Mouse (Mus musculus) lung, postnatal 14 days (tissue): Measurements from ENCODE around the gene Commd9.

Source experiments
- DNase-seq: peaks from one replicate; pipeline ENCODE4 v3.0.0; 2021

The Commd9 gene

DNA sequence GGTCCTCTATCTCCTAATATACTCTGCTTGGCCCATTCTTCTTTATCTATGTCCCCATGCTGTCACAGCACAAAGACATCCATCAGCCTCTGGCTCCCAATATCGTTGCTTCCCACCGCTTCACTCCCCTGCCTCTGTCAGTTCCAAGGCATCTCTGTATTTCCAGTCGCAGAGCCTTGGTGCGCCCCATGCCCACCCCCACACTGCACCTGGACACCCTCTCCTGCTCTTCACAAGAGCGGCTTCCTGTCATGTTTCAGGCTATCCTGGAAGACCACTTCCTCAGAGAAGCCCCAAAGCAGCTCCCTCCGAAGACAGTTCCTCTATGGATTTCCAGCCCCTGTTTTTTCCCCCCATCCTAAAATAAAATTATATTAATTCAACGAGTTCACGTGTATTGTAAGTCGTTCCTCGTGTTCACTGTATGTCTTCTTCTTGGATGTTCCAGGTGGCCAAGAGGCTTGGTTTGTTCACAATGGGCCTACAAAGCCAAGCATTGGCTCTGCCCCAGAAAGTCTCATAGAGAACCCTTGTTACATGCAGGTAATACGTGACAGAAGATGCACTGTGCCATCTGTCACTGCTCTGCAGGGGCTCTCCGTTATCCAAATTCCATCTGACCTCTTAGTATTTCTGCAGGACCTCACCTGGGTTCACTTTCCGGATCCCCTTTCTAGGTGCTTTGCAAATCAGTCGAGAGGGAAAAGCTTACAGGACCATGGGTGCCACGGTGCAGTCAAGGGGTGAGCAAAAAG lies 23.5 kb downstream of the Commd9 start:
- no peak for DNase-seq

GRCm38 (mm10) chr2:101918518-101918917 lies 32.5 kb downstream of the Commd9 start:
- DNase-seq, result no peak

GRCm38 (mm10) chr2:101920136-101920554 lies 34.1 kb downstream of the Commd9 start:
- no peak for DNase-seq

DNA sequence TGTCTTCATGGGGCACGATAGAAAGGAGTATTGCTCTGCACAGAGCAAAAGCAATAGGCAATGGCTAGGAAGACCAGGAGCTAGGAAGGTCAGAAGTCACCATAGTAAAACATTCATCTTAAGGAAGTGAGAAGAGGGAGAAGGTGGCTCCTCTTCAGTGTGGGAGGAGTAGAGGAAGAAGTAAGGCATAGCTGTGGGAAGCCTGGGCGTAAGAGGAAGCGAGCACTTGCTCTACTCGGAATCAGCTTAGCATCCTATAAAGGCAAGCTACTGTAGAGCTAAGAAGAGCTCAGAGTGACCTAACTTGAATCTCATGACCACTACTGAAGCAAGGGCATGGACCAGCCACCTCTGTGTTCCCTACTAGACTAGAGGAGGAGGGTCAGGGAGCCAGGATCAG lies 36.3 kb downstream of the Commd9 start:
- DNase-seq, result no peak

- peak; percentile 13 for DNase-seq
Measured at GRCm38 (mm10) chr2:101923181-101923580, 37.1 kb downstream of the Commd9 start.

DNA sequence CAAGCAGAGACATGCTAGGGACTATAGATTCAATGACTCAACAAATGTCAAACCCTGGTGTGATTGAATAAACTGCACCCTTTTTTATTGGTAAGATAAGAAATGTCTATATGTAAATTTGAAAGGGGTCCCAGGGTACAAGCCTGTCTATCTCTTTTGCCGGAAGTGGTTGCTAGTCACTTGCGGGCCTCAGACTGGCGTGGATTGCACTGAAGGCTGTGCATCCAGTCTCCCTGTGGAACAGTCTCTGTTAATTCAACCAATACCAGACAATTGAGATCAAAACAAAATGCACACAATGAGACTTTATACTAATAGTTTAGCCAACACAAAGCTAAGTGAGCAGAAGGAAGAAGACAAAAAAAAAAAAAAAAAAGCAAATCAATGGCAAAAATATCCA lies 39.1 kb downstream of the Commd9 start:
- DNase-seq, result no peak

- no peak for DNase-seq
Measured at GRCm38 (mm10) chr2:101925591-101926188, 39.6 kb downstream of the Commd9 start.

GRCm38 (mm10) chr2:101932169-101932936 lies 46.3 kb downstream of the Commd9 start:
- no peak for DNase-seq

- no peak for DNase-seq
Measured at GRCm38 (mm10) chr2:101933301-101933700, 47.3 kb downstream of the Commd9 start.

DNA sequence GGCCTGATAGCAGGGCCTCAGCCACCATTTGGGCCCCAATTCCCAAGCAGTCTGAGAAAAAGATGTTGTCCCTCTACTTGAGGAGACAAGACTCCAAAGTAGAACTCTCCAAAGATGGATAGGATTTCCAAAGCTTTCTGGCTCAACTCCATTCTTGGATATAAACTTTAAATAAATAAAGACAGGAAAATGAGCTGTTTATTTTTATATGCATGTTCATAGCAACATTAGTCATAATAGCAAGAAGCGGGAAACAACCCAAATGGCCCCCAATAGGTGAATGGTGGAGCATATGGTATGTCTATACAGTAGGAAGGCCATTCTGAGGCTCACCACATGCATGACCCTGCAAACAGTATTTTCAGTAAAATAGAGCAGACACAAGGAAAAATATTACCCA lies 49.0 kb downstream of the Commd9 start:
- no peak for DNase-seq

GRCm38 (mm10) chr2:101950716-101951520 lies 64.9 kb downstream of the Commd9 start:
- DNase-seq, result no peak
